Mouse (Mus musculus): Measurements from ENCODE around the gene Adm.

DNA sequence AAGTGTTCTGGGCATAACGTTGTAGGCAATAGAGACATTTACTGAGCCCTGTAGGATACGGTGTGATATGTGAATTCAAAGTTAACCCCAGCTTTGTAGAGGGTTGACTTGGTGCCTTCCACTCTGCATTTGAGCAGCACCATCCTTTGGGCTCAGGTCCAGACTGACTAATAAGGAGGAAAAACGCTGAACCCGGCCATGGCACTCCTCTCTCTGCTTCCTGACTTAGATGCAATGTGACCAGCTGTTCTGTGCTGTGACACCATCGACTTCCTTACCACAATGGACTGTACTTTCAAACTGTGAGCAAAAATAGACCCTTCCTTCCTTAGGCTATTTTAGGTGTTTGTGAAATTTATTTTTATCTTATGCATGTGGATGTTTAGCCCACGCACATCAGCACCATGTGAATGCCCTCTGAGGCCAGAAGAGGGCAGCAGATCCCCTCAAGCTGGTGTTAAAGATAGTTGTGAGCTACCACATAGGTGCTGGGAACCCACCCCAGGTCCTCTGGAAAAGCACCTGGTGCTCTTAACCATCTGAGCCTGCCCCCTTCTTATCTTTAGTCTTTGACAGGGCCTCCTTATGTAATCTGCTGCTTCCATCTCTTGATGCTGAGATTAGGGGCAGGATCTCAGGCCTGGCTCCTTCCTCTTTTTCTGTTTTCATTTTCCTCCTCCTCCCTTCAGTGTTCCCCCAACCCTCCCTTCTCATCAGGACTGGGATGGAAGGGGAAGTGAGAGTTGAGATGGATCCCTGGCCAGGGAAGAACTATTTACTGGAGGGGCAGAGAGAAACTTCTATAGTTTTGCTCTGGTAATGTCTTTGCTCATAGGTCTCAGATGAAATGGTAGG lies 21.9 kb downstream of the Adm start:
- TF ChIP-seq CTCF (IDR thresholded peaks at IDR 0.05; ENCODE audit: insufficient read depth, low read depth, low read length) (no peak), POLR2A (IDR thresholded peaks at IDR 0.05; ENCODE audit: insufficient read depth, low read depth, low read length) (no peak)
